Mouse (Mus musculus) testis, postnatal 14 days (tissue): ENCODE results near the gene Oser1.

Source experiments
- DNase-seq: peaks from one replicate; pipeline ENCODE4 v3.0.0; 2021; ENCODE audit warnings: low spot score

The Oser1 gene

GRCm38 (mm10) chr2:163358662-163359061, 65.8 kb downstream of the Oser1 start:
- peak; percentile 19 for DNase-seq

GRCm38 (mm10) chr2:163356113-163356840, 68.2 kb downstream of the Oser1 start:
- DNase-seq, result no peak
